Mouse (Mus musculus) limb, embryonic 12.5 days (tissue): ENCODE data around the gene Lrrc71. TPM values are rescaled to one million over a fixed set of nuclear protein-coding genes. Genes with fewer than 3 reads are reported as not detected.
A peak's percentile ranks its signal among the peaks of the same experiment; 100 is the strongest.

ENCODE experiments used
- ATAC-seq: fragments of 200-750 bp; cut with Nextera tagmentation; 2 replicates; pipeline ENCODE4 v1.8.0; 2017; ENCODE audit warnings: low read depth, moderate TSS enrichment; ENCODE audit not compliant: insufficient number of reproducible peaks, insufficient read depth, low FRiP score, low TSS enrichment
- H3K27ac ChIP-seq: fragments of 300-500 bp; sonication (generic); 2 replicates; pipeline ENCODE4 v1.5.1; 2016; ENCODE audit warnings: mild to moderate bottlenecking, moderate library complexity
- H3K27me3 ChIP-seq: fragments of 300-500 bp; sonication (generic); 2 replicates; pipeline ENCODE4 v1.6.1; 2016; ENCODE audit warnings: mild to moderate bottlenecking, moderate library complexity
- H3K36me3 ChIP-seq: fragments of 300-500 bp; sonication (generic); 2 replicates; pipeline ENCODE4 v1.6.1; 2016; ENCODE audit warnings: mild to moderate bottlenecking, moderate library complexity
- H3K4me1 ChIP-seq: fragments of 300-500 bp; sonication (generic); replicated peaks from 2 replicates; pipeline ENCODE4 v1.6.1; 2016
- H3K4me2 ChIP-seq: fragments of 300-500 bp; sonication (generic); 2 replicates; pipeline ENCODE4 v1.6.1; 2016; ENCODE audit warnings: mild to moderate bottlenecking, moderate library complexity
- H3K4me3 ChIP-seq: fragments of 300-500 bp; sonication (generic); replicated peaks from 2 replicates; pipeline ENCODE4 v1.5.1; 2016; ENCODE audit warnings: mild to moderate bottlenecking
- H3K9ac ChIP-seq: fragments of 300-500 bp; sonication (generic); replicated peaks from 2 replicates; pipeline ENCODE4 v1.6.1; 2016; ENCODE audit warnings: mild to moderate bottlenecking, moderate library complexity
- H3K9me3 ChIP-seq: fragments of 300-500 bp; sonication (generic); 2 replicates; pipeline ENCODE4 v1.6.1; 2016; ENCODE audit warnings: mild to moderate bottlenecking, moderate library complexity
- WGBS: fragments of 180-500 bp; shearing (Covaris S2); methylation state at CpG from one replicate; pipeline ENCODE4 v1.1.7; 2016; 5-methylcytosine and 5-hydroxymethylcytosine counted together
- polyA plus RNA-seq: library from polyadenylated mRNA; unstranded; fragments of >200 nt; fragmentation: Nextera tagmentation; extraction: Ambion mirVana; gene quantifications from 2 replicates; pipeline ENCODE4 v1.2.1, GENCODE M21; 2016

The Lrrc71 gene
- polyA plus RNA-seq, 1 experiment from 2014 or later: 0.39 TPM

GRCm38 (mm10) chr3:87763683-87764289 lies 15.4 kb upstream of the Lrrc71 start:
- peak overlapping the region; percentile 8; the same call in 1 of the 2 replicates for H3K4me3 ChIP-seq
- H3K4me1 ChIP-seq: peaks cover 80% of the 10 kb centered on the region
- H3K27me3 ChIP-seq: no peaks in the 10 kb centered on the region; the same call in 1 of the 2 replicates
- no peaks in the 10 kb centered on the region for H3K9me3 ChIP-seq
- ATAC-seq: peak; percentile 48; the same call in 1 of the 2 replicates
- H3K36me3 ChIP-seq: no peaks in the 10 kb centered on the region; the same call in 1 of the 2 replicates
- 12% methylated on average over 10 of the region's 15 CpGs for WGBS
- H3K27ac ChIP-seq: peak overlapping the region; percentile 90
- H3K4me2 ChIP-seq: peak overlapping the region; percentile 32
- H3K9ac ChIP-seq: peak overlapping the region; percentile 32; the same call in 1 of the 2 replicates

- H3K4me2 ChIP-seq: peak overlapping the region; percentile 32
- H3K9me3 ChIP-seq: no peaks in the 10 kb centered on the region
- no peak overlapping the region for H3K4me3 ChIP-seq
- H3K27ac ChIP-seq: peak overlapping the region; percentile 90
- peaks cover 82% of the 10 kb centered on the region for H3K4me1 ChIP-seq
- ATAC-seq: no peak
- WGBS: 44% methylated on average over 4 of the region's 4 CpGs
- H3K9ac ChIP-seq: peak overlapping the region; percentile 32; the same call in 1 of the 2 replicates
- H3K36me3 ChIP-seq: no peaks in the 10 kb centered on the region; the same call in 1 of the 2 replicates
- no peaks in the 10 kb centered on the region for H3K27me3 ChIP-seq
These were observed 14.8 kb upstream of the Lrrc71 start for GRCm38 (mm10) chr3:87763202-87763601.

- Histone ChIP-seq H3K4me3 (no peak overlapping the region), H3K4me2 (0 out of 2 replicates have a peak overlapping the region, but pooled peaks have one; percentile 10), H3K4me1 (peaks cover 67% of the 10 kb centered on the region), H3K27ac (peak overlapping the region; percentile 59), H3K9ac (peak overlapping the region; percentile 51), H3K36me3 (no peaks in the 10 kb centered on the region; the same call in 1 of the 2 replicates), H3K27me3 (peaks cover 8% of the 10 kb centered on the region), H3K9me3 (no peaks in the 10 kb centered on the region)
- WGBS: 47% methylated on average over 20 of the region's 20 CpGs
- no peak for ATAC-seq
These were observed 13.3 kb upstream of the Lrrc71 start for GRCm38 (mm10) chr3:87761408-87762375.

GRCm38 (mm10) chr3:87758641-87759040 lies 10.2 kb upstream of the Lrrc71 start:
- no peak for ATAC-seq
- WGBS: 41% methylated on average over 3 of the region's 5 CpGs
- no peak overlapping the region for H3K27ac ChIP-seq
- H3K27me3 ChIP-seq: peaks cover 25% of the 10 kb centered on the region
- no peak overlapping the region for H3K4me3 ChIP-seq
- no peak overlapping the region for H3K4me2 ChIP-seq
- no peak overlapping the region for H3K9ac ChIP-seq
- no peaks in the 10 kb centered on the region for H3K9me3 ChIP-seq
- H3K4me1 ChIP-seq: peaks cover 46% of the 10 kb centered on the region
- H3K36me3 ChIP-seq: peaks cover 14% of the 10 kb centered on the region; the same call in 1 of the 2 replicates

GRCm38 (mm10) chr3:87756488-87756887 lies 8.1 kb upstream of the Lrrc71 start:
- Histone ChIP-seq H3K36me3 (peaks cover 23% of the 10 kb centered on the region; the same call in 1 of the 2 replicates), H3K9me3 (no peaks in the 10 kb centered on the region), H3K9ac (peak overlapping the region; percentile 24; the same call in 1 of the 2 replicates), H3K4me2 (peak overlapping the region; percentile 49), H3K4me1 (peaks cover 25% of the 10 kb centered on the region), H3K27ac (no peak overlapping the region), H3K4me3 (no peak overlapping the region), H3K27me3 (peaks cover 26% of the 10 kb centered on the region)
- WGBS: 47% methylated on average over 20 of the region's 20 CpGs
- ATAC-seq: no peak

- ATAC-seq: peak; percentile 43
- H3K4me1 ChIP-seq: peaks cover 19% of the 10 kb centered on the region
- H3K9ac ChIP-seq: peak overlapping the region; percentile 24; the same call in 1 of the 2 replicates
- H3K4me3 ChIP-seq: peak overlapping the region; percentile 12; the same call in 1 of the 2 replicates
- H3K9me3 ChIP-seq: no peaks in the 10 kb centered on the region
- 5% methylated on average over 24 of the region's 24 CpGs for WGBS
- H3K27me3 ChIP-seq: peaks cover 26% of the 10 kb centered on the region
- H3K27ac ChIP-seq: no peak overlapping the region
- peaks cover 28% of the 10 kb centered on the region; the same call in 1 of the 2 replicates for H3K36me3 ChIP-seq
- peak overlapping the region; percentile 49 for H3K4me2 ChIP-seq
These were observed 7.5 kb upstream of the Lrrc71 start for GRCm38 (mm10) chr3:87755964-87756363.

- H3K27me3 ChIP-seq: peaks cover 26% of the 10 kb centered on the region
- peaks cover 47% of the 10 kb centered on the region for H3K36me3 ChIP-seq
- H3K27ac ChIP-seq: no peak overlapping the region
- H3K4me1 ChIP-seq: peaks cover 14% of the 10 kb centered on the region
- H3K9ac ChIP-seq: peak overlapping the region; percentile 31; the same call in 1 of the 2 replicates
- 84% methylated on average over 13 of the region's 13 CpGs for WGBS
- ATAC-seq: no peak
- no peak overlapping the region for H3K4me2 ChIP-seq
- no peak overlapping the region for H3K4me3 ChIP-seq
- no peaks in the 10 kb centered on the region for H3K9me3 ChIP-seq
These were observed 5.4 kb upstream of the Lrrc71 start for GRCm38 (mm10) chr3:87753829-87754228.

- H3K36me3 ChIP-seq: peaks cover 47% of the 10 kb centered on the region
- H3K27me3 ChIP-seq: peaks cover 26% of the 10 kb centered on the region
These were observed 4.1 kb upstream of the Lrrc71 start for GRCm38 (mm10) chr3:87752567-87752966.

GRCm38 (mm10) chr3:87749977-87750376 lies 1.6 kb upstream of the Lrrc71 start:
- WGBS: 91% methylated on average over 12 of the region's 12 CpGs
- no peak overlapping the region for H3K9ac ChIP-seq
- no peak overlapping the region for H3K27ac ChIP-seq
- no peak overlapping the region for H3K4me3 ChIP-seq
- peaks cover 47% of the 10 kb centered on the region for H3K36me3 ChIP-seq
- H3K4me1 ChIP-seq: peaks cover 11% of the 10 kb centered on the region
- H3K27me3 ChIP-seq: 0 out of 2 replicates have a peak, but pooled peaks cover 14% of the 10 kb centered on the region
- no peaks in the 10 kb centered on the region for H3K9me3 ChIP-seq
- H3K4me2 ChIP-seq: no peak overlapping the region
- ATAC-seq: no peak

More at GRCm38 (mm10) chr3:87752567-87752966, 4.1 kb upstream of the Lrrc71 start:
- H3K4me2 ChIP-seq: no peak overlapping the region
- H3K9me3 ChIP-seq: no peaks in the 10 kb centered on the region
- WGBS: 82% methylated on average over 3 of the region's 3 CpGs
- no peak for ATAC-seq
- H3K4me3 ChIP-seq: no peak overlapping the region
- no peak overlapping the region for H3K9ac ChIP-seq
- no peak overlapping the region for H3K27ac ChIP-seq
- H3K4me1 ChIP-seq: peaks cover 9% of the 10 kb centered on the region; the same call in 1 of the 2 replicates

- no peaks in the 10 kb centered on the region for H3K9me3 ChIP-seq
- H3K4me3 ChIP-seq: no peak overlapping the region
- H3K27ac ChIP-seq: no peak overlapping the region
- 0 out of 2 replicates have a peak, but pooled peaks cover 5% of the 10 kb centered on the region for H3K27me3 ChIP-seq
- ATAC-seq: no peak
- WGBS: 14% methylated on average over 5 of the region's 5 CpGs
- H3K4me2 ChIP-seq: no peak overlapping the region
- H3K9ac ChIP-seq: no peak overlapping the region
- peaks cover 16% of the 10 kb centered on the region for H3K4me1 ChIP-seq
- peaks cover 37% of the 10 kb centered on the region for H3K36me3 ChIP-seq
These were observed 611 bp upstream of the Lrrc71 start for GRCm38 (mm10) chr3:87749036-87749435.
